Mouse (Mus musculus) spleen, adult 2 months (tissue): ENCODE data around the gene Slc11a2.

ENCODE experiments used
- CTCF ChIP-seq: fragments of 200-500 bp; IDR thresholded peaks from 2 replicates; pipeline ENCODE4 v1.5.1; 2011; ENCODE audit warnings: mild to moderate bottlenecking, inconsistent platforms; ENCODE audit not compliant: insufficient read depth, insufficient read length, insufficient replicate concordance; ENCODE audit errors: extremely low read depth
- POLR2A ChIP-seq: fragments of 200-500 bp; IDR thresholded peaks from 2 replicates; pipeline ENCODE4 v1.6.1; 2011; ENCODE audit warnings: low read depth, low read length, inconsistent platforms

GRCm38 (mm10) chr15:100395561-100395960 is 29.3 kb downstream of the Slc11a2 start:
- TF ChIP-seq CTCF (no peak), POLR2A (no peak)
